In the genomic region with DNA sequence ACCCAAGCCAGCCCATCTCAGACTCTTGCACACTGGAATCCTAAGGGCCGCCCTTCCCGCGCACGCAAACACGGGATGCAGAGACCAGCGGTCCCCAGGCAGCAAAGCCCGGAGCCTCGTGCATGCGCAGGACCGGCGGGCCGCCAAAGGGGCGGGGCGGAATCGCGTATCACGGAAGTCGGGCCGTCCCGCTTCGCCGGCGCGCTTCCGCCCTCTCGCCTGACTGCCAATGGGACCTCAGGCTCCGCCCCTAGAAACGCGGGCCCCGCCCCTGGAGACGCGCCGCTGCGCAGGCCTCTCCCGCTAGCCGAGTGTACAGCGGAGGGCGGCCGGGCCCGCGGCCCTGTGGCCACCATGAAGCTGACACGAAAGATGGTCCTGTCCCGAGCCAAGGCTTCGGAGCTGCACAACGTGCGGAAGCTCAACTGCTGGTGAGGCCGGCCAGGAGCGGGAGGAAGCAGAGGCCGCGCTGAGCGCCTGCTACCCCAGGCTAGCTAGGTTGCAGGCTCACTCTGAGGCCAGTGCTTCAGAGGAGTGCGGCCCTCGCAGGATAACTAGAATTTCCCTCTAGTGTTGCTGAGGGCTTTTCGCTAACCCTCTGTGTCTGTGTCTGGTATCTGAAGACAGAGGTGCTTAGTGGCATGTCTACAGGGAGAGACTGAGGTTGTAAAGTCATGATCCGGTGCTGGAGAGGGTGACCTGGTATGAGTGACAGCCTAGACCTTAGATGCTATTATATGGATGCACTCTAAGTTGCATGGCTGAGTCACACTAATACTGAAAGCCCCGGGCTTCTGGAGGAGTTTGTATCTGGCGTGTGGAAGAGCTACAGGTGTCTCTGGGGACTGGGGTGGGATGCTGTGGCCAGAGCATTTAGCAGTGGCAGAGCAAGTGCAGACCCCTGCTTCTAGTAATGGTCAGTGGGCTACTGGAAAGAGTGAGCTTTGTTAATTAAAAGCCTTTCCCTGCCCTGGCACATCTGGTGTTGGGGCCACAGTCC, we compare ENCODE assay signal across 7 mouse cellular contexts. TPM values are rescaled to one million over a fixed set of nuclear protein-coding genes. Genes with fewer than 3 reads are reported as not detected.
DNase-seq lines count a peak whose midpoint lies in the region; ATAC-seq lines count a peak whose summit lies in the region.

A gene (plus strand): TSS at position 174 of the 1,000 bp plus-strand sequence.

- H3K36me3 ChIP-seq in embryonic facial prominence, embryonic 11.5 days (replicated peaks; ENCODE audit: control insufficient read depth, insufficient read depth, low read depth, low read length): no peaks in the 10 kb centered on the region; the same call in 1 of the 2 replicates
- H3K36me3 ChIP-seq in limb, embryonic 10.5 days: peaks cover 36% of the 10 kb centered on the region
- peaks cover 32% of the 10 kb centered on the region for H3K36me3 ChIP-seq in midbrain, embryonic 13.5 days

- H3K4me1 ChIP-seq in embryonic facial prominence, embryonic 11.5 days (ENCODE audit: control insufficient read depth, insufficient read depth, low read length): no peaks in the 10 kb centered on the region
- H3K4me1 ChIP-seq in limb, embryonic 10.5 days: peaks cover 17% of the 10 kb centered on the region
- H3K4me1 ChIP-seq in midbrain, embryonic 13.5 days (replicated peaks): peaks cover 13% of the 10 kb centered on the region

- ATAC-seq in embryonic facial prominence, embryonic 11.5 days (replicated peaks; ENCODE audit: insufficient number of reproducible peaks, low FRiP score, low TSS enrichment, low read depth): peak; percentile 94
- ATAC-seq in granulocyte monocyte progenitor cell, adult 5-6 weeks (replicated peaks; ENCODE audit: poor library complexity, severe bottlenecking): peak; percentile 92
- ATAC-seq in midbrain, embryonic 13.5 days: peak; percentile 97

- WGBS in embryonic facial prominence, embryonic 11.5 days: 1% methylated on average over 54 of the region's 57 CpGs
- WGBS in limb, embryonic 10.5 days: 3% methylated on average over 57 of the region's 57 CpGs
- 1% methylated on average over 57 of the region's 57 CpGs for WGBS in midbrain, embryonic 13.5 days

- H3K9me3 ChIP-seq in embryonic facial prominence, embryonic 11.5 days (replicated peaks; ENCODE audit: control insufficient read depth, low read length): no peaks in the 10 kb centered on the region
- H3K9me3 ChIP-seq in limb, embryonic 10.5 days (replicated peaks): no peaks in the 10 kb centered on the region
- no peaks in the 10 kb centered on the region for H3K9me3 ChIP-seq in midbrain, embryonic 13.5 days

- peak; percentile 99 for DNase-seq in adrenal gland, postnatal 14 days
- DNase-seq in embryonic facial prominence, embryonic 11.5 days (ENCODE audit: low spot score): peak; percentile 99
- peak; percentile 98 for DNase-seq in kidney, adult 11 months
- DNase-seq in limb, embryonic 10.5 days (ENCODE audit: low spot score): peak; percentile 99
- peak; percentile 99 for DNase-seq in spleen, adult 12 weeks (ENCODE audit: low spot score)

- peak within 1 kb of the TSS; percentile 40 for H3K4me2 ChIP-seq in embryonic facial prominence, embryonic 11.5 days (ENCODE audit: low read depth, low read length)
- H3K4me2 ChIP-seq in midbrain, embryonic 13.5 days (replicated peaks): peak within 1 kb of the TSS; percentile 69

- no peaks in the 10 kb centered on the region for H3K27me3 ChIP-seq in embryonic facial prominence, embryonic 11.5 days (ENCODE audit: control insufficient read depth, insufficient read depth, low read length)
- H3K27me3 ChIP-seq in limb, embryonic 10.5 days (ENCODE audit: low read depth, poor library complexity, severe bottlenecking): no peaks in the 10 kb centered on the region
- H3K27me3 ChIP-seq in midbrain, embryonic 13.5 days: no peaks in the 10 kb centered on the region

- peak within 1 kb of the TSS; percentile 68 for H3K4me3 ChIP-seq in embryonic facial prominence, embryonic 11.5 days (ENCODE audit: low read depth, low read length)
- H3K4me3 ChIP-seq in limb, embryonic 10.5 days: peak within 1 kb of the TSS; percentile 79
- H3K4me3 ChIP-seq in midbrain, embryonic 13.5 days (replicated peaks): peak within 1 kb of the TSS; percentile 61

- peak within 1 kb of the TSS; percentile 13; the same call in 1 of the 2 replicates for H3K27ac ChIP-seq in embryonic facial prominence, embryonic 11.5 days (replicated peaks; ENCODE audit: low read depth, low read length)
- peak within 1 kb of the TSS; percentile 89 for H3K27ac ChIP-seq in limb, embryonic 10.5 days
- H3K27ac ChIP-seq in midbrain, embryonic 13.5 days: peak within 1 kb of the TSS; percentile 78

- H3K9ac ChIP-seq in embryonic facial prominence, embryonic 11.5 days (replicated peaks; ENCODE audit: low read length): peak within 1 kb of the TSS; percentile 84
- H3K9ac ChIP-seq in midbrain, embryonic 13.5 days (replicated peaks): peak within 1 kb of the TSS; percentile 76

RNA-seq across cellular contexts. Expression of the gene that starts here (rescaled TPM):
- total RNA-seq in adrenal gland, postnatal 14 days (2021): 15.4 and 17.5 TPM in 2 replicates
- 25.8 and 27.9 TPM in 2 replicates for polyA plus RNA-seq in embryonic facial prominence, embryonic 11.5 days (2014; fragmentation: Nextera tagmentation; extraction: Ambion mirVana)
- total RNA-seq in granulocyte monocyte progenitor cell, adult 5-6 weeks (2014; fragmentation: Nextera tagmentation): 8.8 and 9.1 TPM in 2 replicates
- 7.4 and 9.9 TPM in 2 replicates for total RNA-seq in granulocyte monocyte progenitor cell, adult 5-6 weeks (2017)
- 29.4 and 32.2 TPM in 2 replicates for polyA plus RNA-seq in limb, embryonic 10.5 days (2016; fragmentation: Nextera tagmentation; extraction: Ambion mirVana)
- polyA plus RNA-seq in midbrain, embryonic 13.5 days (2015; fragmentation: Nextera tagmentation; extraction: Ambion mirVana): 32.4 and 36.8 TPM in 2 replicates

Comparison
In these comparisons a context has a peak if more than half of its experiments do, and no peak if none do; other contexts are left out.
1. Peak in every context shown above with its lines: DNase-seq, ATAC-seq, H3K4me3 ChIP-seq and H3K27ac ChIP-seq.
2. H3K27ac ChIP-seq: peak in every context shown above with its lines; median percentile 89 in limb, embryonic 10.5 days; 78 in midbrain, embryonic 13.5 days; 13 in embryonic facial prominence, embryonic 11.5 days.